Mouse (Mus musculus) cerebellum, adult 2 months (tissue): ENCODE measurements at regions not wholly inside any gene's neighbourhood (a gene's known extent, or its start where the extent isn't known, plus 50 kb on each side); places are given as distances from the start of the nearest gene placed in this dataset.

ENCODE experiments used
- DNase-seq, 2 experiments: peaks; one replicate each; pipeline ENCODE4 v3.0.0; 2021
- H3K27ac ChIP-seq: fragments of 200-500 bp; 2 replicates; pipeline ENCODE4 v1.5.1; 2012; ENCODE audit warnings: low read length, control low read depth, inconsistent platforms; ENCODE audit not compliant: insufficient read depth
- H3K27me3 ChIP-seq: fragments of 200-500 bp; 2 replicates; pipeline ENCODE4 v1.6.1; 2012; ENCODE audit warnings: inconsistent platforms, mild to moderate bottlenecking, low read length, moderate library complexity; ENCODE audit not compliant: control insufficient read depth, insufficient read depth
- H3K4me1 ChIP-seq: fragments of 200-500 bp; 2 replicates; pipeline ENCODE4 v1.6.1; 2011; ENCODE audit warnings: low read length; ENCODE audit not compliant: control insufficient read depth, insufficient read depth
- H3K4me3 ChIP-seq: fragments of 200-500 bp; replicated peaks from 2 replicates; pipeline ENCODE3; 2011; ENCODE audit warnings: mild to moderate bottlenecking, low read depth, low read length, control low read depth; ENCODE audit not compliant: insufficient read depth
- CTCF ChIP-seq: fragments of 200-500 bp; IDR thresholded peaks from 2 replicates; pipeline ENCODE4 v1.5.1; 2011; ENCODE audit warnings: low read depth, mild to moderate bottlenecking, control low read depth, low read length, moderate library complexity, borderline replicate concordance; ENCODE audit not compliant: insufficient read depth
- POLR2A ChIP-seq: fragments of 200-500 bp; IDR thresholded peaks from 2 replicates; pipeline ENCODE4 v1.6.1; 2011; ENCODE audit warnings: low read length, control low read depth, borderline replicate concordance; ENCODE audit not compliant: insufficient read depth
- WGBS: fragments of 180-500 bp; shearing (Covaris S2); methylation state at CpG from one replicate; pipeline ENCODE4 v1.1.7; 2018; 5-methylcytosine and 5-hydroxymethylcytosine counted together

- H3K4me3 ChIP-seq = no peak overlapping the region
- WGBS = 69% methylated on average over 7 of the region's 7 CpGs
- H3K4me1 ChIP-seq = no peaks in the 10 kb centered on the region
- DNase-seq = no peak
- H3K27me3 ChIP-seq = no peaks in the 10 kb centered on the region
- no peak for TF ChIP-seq POLR2A
- no peak for TF ChIP-seq CTCF
- H3K27ac ChIP-seq = no peak overlapping the region
These were observed 295.6 kb upstream of the Veph1 start for GRCm38 (mm10) chr3:66592259-66592658.

GRCm38 (mm10) chr3:66590775-66591174, 294.1 kb upstream of the Veph1 start:
- 67% methylated on average over 7 of the region's 7 CpGs for WGBS
- H3K27me3 ChIP-seq = no peaks in the 10 kb centered on the region
- TF ChIP-seq CTCF = no peak
- TF ChIP-seq POLR2A = no peak
- H3K27ac ChIP-seq = no peak overlapping the region
- no peak overlapping the region for H3K4me3 ChIP-seq
- no peaks in the 10 kb centered on the region for H3K4me1 ChIP-seq
- DNase-seq = no peak

GRCm38 (mm10) chr3:66589483-66589882, 292.8 kb upstream of the Veph1 start:
- no peak for DNase-seq
- WGBS = 87% methylated on average over 4 of the region's 4 CpGs
- TF ChIP-seq POLR2A (no peak), CTCF (no peak)
- H3K27ac ChIP-seq = no peak overlapping the region
- H3K4me1 ChIP-seq = no peaks in the 10 kb centered on the region
- H3K4me3 ChIP-seq = no peak overlapping the region
- H3K27me3 ChIP-seq = no peaks in the 10 kb centered on the region

GRCm38 (mm10) chr3:66584831-66585230, 288.2 kb upstream of the Veph1 start:
- no peaks in the 10 kb centered on the region for H3K4me1 ChIP-seq
- TF ChIP-seq POLR2A = no peak
- no peak for TF ChIP-seq CTCF
- 92% methylated on average over 9 of the region's 9 CpGs for WGBS

GRCm38 (mm10) chr3:66584101-66584500, 287.5 kb upstream of the Veph1 start:
- no peak overlapping the region for H3K4me3 ChIP-seq
- no peaks in the 10 kb centered on the region for H3K4me1 ChIP-seq
- DNase-seq = no peak
- H3K27me3 ChIP-seq = no peaks in the 10 kb centered on the region
- H3K27ac ChIP-seq = no peak overlapping the region
- TF ChIP-seq POLR2A = no peak
- TF ChIP-seq CTCF = no peak
- WGBS = 62% methylated on average over 5 of the region's 5 CpGs

More at GRCm38 (mm10) chr3:66584831-66585230, 288.2 kb upstream of the Veph1 start:
- no peak for DNase-seq
- Histone ChIP-seq H3K27me3 (no peaks in the 10 kb centered on the region), H3K27ac (no peak overlapping the region), H3K4me3 (no peak overlapping the region)

- DNase-seq = no peak
- no peaks in the 10 kb centered on the region for H3K27me3 ChIP-seq
- no peaks in the 10 kb centered on the region for H3K4me1 ChIP-seq
- 78% methylated on average over 1 of the region's 1 CpGs for WGBS
- no peak overlapping the region for H3K27ac ChIP-seq
- no peak overlapping the region for H3K4me3 ChIP-seq
- TF ChIP-seq CTCF (no peak), POLR2A (no peak)
These were observed 280.0 kb upstream of the Veph1 start for GRCm38 (mm10) chr3:66576659-66577058.

GRCm38 (mm10) chr3:66574321-66574720, 277.7 kb upstream of the Veph1 start:
- H3K27me3 ChIP-seq = no peaks in the 10 kb centered on the region
- H3K4me1 ChIP-seq = no peaks in the 10 kb centered on the region
- 77% methylated on average over 8 of the region's 8 CpGs for WGBS
- H3K27ac ChIP-seq = no peak overlapping the region
- no peak for TF ChIP-seq POLR2A
- no peak for TF ChIP-seq CTCF
- DNase-seq = no peak
- H3K4me3 ChIP-seq = no peak overlapping the region

GRCm38 (mm10) chr3:66572887-66573519, 276.4 kb upstream of the Veph1 start:
- TF ChIP-seq POLR2A (no peak), CTCF (no peak)
- no peaks in the 10 kb centered on the region for H3K27me3 ChIP-seq
- WGBS = 90% methylated on average over 12 of the region's 12 CpGs
- no peak overlapping the region for H3K27ac ChIP-seq
- H3K4me3 ChIP-seq = no peak overlapping the region
- no peaks in the 10 kb centered on the region for H3K4me1 ChIP-seq
- no peak for DNase-seq

- no peak for TF ChIP-seq CTCF
- no peak for TF ChIP-seq POLR2A
- Histone ChIP-seq H3K4me1 (no peaks in the 10 kb centered on the region), H3K4me3 (no peak overlapping the region), H3K27me3 (no peaks in the 10 kb centered on the region), H3K27ac (no peak overlapping the region)
- 68% methylated on average over 5 of the region's 5 CpGs for WGBS
- DNase-seq = no peak
These were observed 273.7 kb upstream of the Veph1 start for GRCm38 (mm10) chr3:66570342-66570741.
